Mouse (Mus musculus) myocyte (in vitro differentiated cells): ENCODE measurements at regions not wholly inside any gene's neighbourhood (a gene's known extent, or its start where the extent isn't known, plus 50 kb on each side); places are given as distances from the start of the nearest gene placed in this dataset.
A peak's percentile ranks its signal among the peaks of the same experiment; 100 is the strongest.
"Not testable (repeated sequence)": the region's sequence is repeated elsewhere in the genome, so short reads cannot be mapped to it uniquely, and the experiment has no call there.

Source experiments
- H3K27me3 ChIP-seq: one replicate; pipeline ENCODE4 v1.6.1; 2011; ENCODE audit not compliant: control insufficient read depth, insufficient read depth, insufficient read length
- H3K36me3 ChIP-seq: one replicate; pipeline ENCODE4 v1.6.1; 2011; ENCODE audit not compliant: control insufficient read depth, insufficient read depth
- H3K4me2 ChIP-seq: one replicate; pipeline ENCODE4 v1.6.1; 2011; ENCODE audit warnings: low read depth, control low read depth
- H3K4me3 ChIP-seq: one replicate; pipeline ENCODE4 v1.5.1; 2011; ENCODE audit warnings: mild to moderate bottlenecking, control low read depth, moderate library complexity
- H3K79me2 ChIP-seq: one replicate; pipeline ENCODE4 v1.6.1; 2011; ENCODE audit not compliant: control insufficient read depth, insufficient read depth
- H3ac ChIP-seq: one replicate; pipeline ENCODE4 v1.6.1; 2011; ENCODE audit not compliant: control insufficient read depth, insufficient read length
- CEBPB ChIP-seq: IDR thresholded peaks from 2 replicates; pipeline ENCODE4 v1.6.1; 2011; ENCODE audit warnings: mild to moderate bottlenecking, moderate library complexity; ENCODE audit not compliant: poor library complexity, insufficient read depth, severe bottlenecking
- E2F4 ChIP-seq: IDR thresholded peaks from one replicate; pipeline ENCODE4 v1.6.1; 2011; ENCODE audit warnings: mild to moderate bottlenecking, control low read depth, moderate library complexity; ENCODE audit not compliant: insufficient read depth
- MAX ChIP-seq: IDR thresholded peaks from one replicate; pipeline ENCODE4 v1.6.1; 2011; ENCODE audit warnings: low read depth, mild to moderate bottlenecking, control low read depth
- MYOD1 ChIP-seq, 3 experiments: IDR thresholded peaks; one replicate each; pipeline ENCODE4 v1.6.1; 2011; ENCODE audit warnings: control low read depth in 2 of 3, low read depth in 2 of 3, mild to moderate bottlenecking in 2 of 3, moderate library complexity in 1 of 3; ENCODE audit not compliant: insufficient read length in 2 of 3, control insufficient read depth in 1 of 3
- MYOG ChIP-seq, 3 experiments: IDR thresholded peaks; one replicate each; pipeline ENCODE4 v1.6.1; 2011; ENCODE audit warnings: control low read depth in 2 of 3, low read depth in 2 of 3, mild to moderate bottlenecking in 2 of 3; ENCODE audit not compliant: insufficient read length in 2 of 3, control insufficient read depth in 1 of 3, insufficient read depth in 1 of 3
- POLR2A ChIP-seq: IDR thresholded peaks from one replicate; pipeline ENCODE4 v1.6.1; 2011; ENCODE audit warnings: low read depth, mild to moderate bottlenecking, control low read depth, moderate library complexity; ENCODE audit not compliant: insufficient read length
- POLR2AphosphoS2 ChIP-seq: IDR thresholded peaks from one replicate; pipeline ENCODE4 v1.6.1; 2011; ENCODE audit warnings: low read depth, control low read depth; ENCODE audit not compliant: insufficient read length
- REST ChIP-seq: IDR thresholded peaks from one replicate; pipeline ENCODE4 v1.6.1; 2011; ENCODE audit warnings: mild to moderate bottlenecking, control low read depth, moderate library complexity; ENCODE audit not compliant: insufficient read depth, insufficient read length
- SRF ChIP-seq: IDR thresholded peaks from one replicate; pipeline ENCODE4 v1.6.1; 2011; ENCODE audit warnings: low read depth; ENCODE audit not compliant: control insufficient read depth, insufficient read length
- TCF12 ChIP-seq: IDR thresholded peaks from one replicate; pipeline ENCODE4 v1.6.1; 2011; ENCODE audit warnings: mild to moderate bottlenecking, control low read depth; ENCODE audit not compliant: poor library complexity, insufficient read depth, severe bottlenecking
- TCF3 ChIP-seq: IDR thresholded peaks from one replicate; pipeline ENCODE4 v1.6.1; 2011; ENCODE audit warnings: low read depth, control low read depth; ENCODE audit not compliant: insufficient read length
- USF1 ChIP-seq: IDR thresholded peaks from one replicate; pipeline ENCODE4 v1.6.1; 2011; ENCODE audit warnings: low read depth, mild to moderate bottlenecking, control low read depth, moderate library complexity

DNA sequence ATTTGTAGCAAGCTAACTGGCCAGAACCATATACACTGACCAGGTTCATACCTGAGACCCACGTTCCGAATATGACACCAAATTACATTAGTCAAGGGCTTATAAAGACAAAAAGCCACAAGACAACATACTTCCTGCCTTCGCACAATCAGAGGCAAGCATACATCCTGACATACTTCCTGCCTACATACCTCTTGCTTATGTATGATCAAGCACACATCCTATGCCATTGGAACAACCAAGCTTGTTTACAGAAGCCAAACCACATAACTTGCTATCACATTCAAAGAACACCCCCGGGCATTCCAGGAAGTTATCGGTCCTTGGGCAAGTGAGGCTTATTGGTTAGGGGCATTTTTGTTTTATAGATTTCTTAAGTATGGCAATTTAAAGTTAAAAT is 62.9 kb upstream of the AU015836 start:
- Histone ChIP-seq H3K79me2 (no peaks in the 10 kb centered on the region), H3ac (no peak overlapping the region), H3K36me3 (no peaks in the 10 kb centered on the region), H3K4me3 (no peak overlapping the region), H3K4me2 (no peak overlapping the region), H3K27me3 (no peaks in the 10 kb centered on the region)
- TF ChIP-seq TCF12 = no peak
- no peak for TF ChIP-seq USF1
- TF ChIP-seq POLR2A = no peak
- no peak for TF ChIP-seq REST

DNA sequence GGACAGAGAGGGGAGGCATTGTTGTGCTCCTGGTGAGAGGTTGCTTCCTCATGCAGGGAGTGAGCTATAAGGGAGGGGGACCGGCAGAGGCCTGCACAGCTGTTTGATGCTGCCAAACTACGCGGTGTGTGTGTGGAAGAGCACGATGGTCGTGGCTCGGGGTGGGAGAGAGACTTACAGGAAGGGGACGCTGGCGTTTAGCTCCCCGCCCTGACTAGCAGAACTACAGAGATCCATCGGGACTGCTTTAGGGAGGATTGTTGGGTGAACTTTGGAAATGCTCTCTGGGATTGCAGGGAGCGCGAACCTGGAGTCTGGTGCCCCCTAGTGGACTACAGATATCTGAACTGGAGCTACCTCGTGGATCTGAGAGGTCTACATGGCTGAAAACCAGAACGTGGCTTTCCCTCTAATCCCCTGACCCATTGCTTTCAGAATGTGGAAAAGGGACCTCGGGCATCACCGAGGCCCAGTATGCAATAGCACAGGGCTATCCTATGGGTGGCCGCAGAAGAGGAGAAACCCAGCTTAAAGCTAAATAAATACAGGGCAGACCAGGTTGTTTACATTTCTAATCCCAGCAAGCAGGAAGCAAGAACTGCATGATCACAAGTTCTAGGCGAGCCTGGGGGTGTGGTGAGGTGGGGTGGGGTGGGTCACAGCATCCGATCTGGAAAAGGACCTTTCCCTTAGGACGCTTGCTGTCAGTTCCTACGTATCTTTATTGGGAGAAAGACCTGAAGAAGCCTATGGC is 57.2 kb upstream of the AU015836 start:
- no peak for TF ChIP-seq POLR2AphosphoS2
- TF ChIP-seq CEBPB = no peak
- no peak for TF ChIP-seq MYOD1 (IDR thresholded peaks at IDR 0.05; ENCODE audit: control insufficient read depth in 1 of 3, insufficient read length in 2 of 3, low read depth in 2 of 3)
- no peak for TF ChIP-seq REST
- no peak for TF ChIP-seq TCF3
- TF ChIP-seq MAX = no peak
- TF ChIP-seq E2F4 = no peak
- no peak for TF ChIP-seq SRF
- TF ChIP-seq TCF12 = no peak
- TF ChIP-seq POLR2A = no peak
- Histone ChIP-seq H3K4me3 (no peak overlapping the region), H3K4me2 (peak overlapping the region; percentile 51), H3K79me2 (no peaks in the 10 kb centered on the region), H3ac (no peak overlapping the region), H3K27me3 (no peaks in the 10 kb centered on the region), H3K36me3 (no peaks in the 10 kb centered on the region)

DNA sequence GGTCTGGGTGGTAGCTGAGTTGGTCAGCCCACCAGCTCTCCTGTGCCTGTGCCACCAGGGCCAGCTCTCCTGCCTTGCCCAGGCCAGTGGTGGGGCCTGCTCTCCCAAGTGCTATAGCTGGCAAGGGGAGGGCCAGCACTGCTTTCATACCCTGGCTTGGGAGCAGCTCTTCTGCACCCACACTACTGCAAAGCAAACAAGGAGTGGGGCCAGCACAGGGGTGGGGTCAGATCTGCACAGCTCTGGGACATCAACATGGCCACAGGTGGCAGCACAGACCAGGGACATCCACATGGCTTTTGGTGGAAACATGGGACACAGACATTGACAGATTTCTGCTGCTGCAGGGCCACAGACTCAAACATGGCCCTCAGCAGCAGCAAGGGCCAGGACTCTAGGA is 52.9 kb upstream of the AU015836 start:
- H3K4me3 ChIP-seq = no peak overlapping the region
- no peak overlapping the region for H3K4me2 ChIP-seq
- no peaks in the 10 kb centered on the region for H3K36me3 ChIP-seq
- TF ChIP-seq POLR2AphosphoS2 = no peak
- no peak for TF ChIP-seq E2F4
- no peak for TF ChIP-seq TCF3
- no peak for TF ChIP-seq USF1
- no peak for TF ChIP-seq MYOG (IDR thresholded peaks at IDR 0.05; ENCODE audit: control insufficient read depth in 1 of 3, insufficient read depth in 1 of 3, insufficient read length in 2 of 3, low read depth in 2 of 3)
- TF ChIP-seq TCF12 = no peak
- TF ChIP-seq POLR2A = no peak
- no peak for TF ChIP-seq MYOD1 (IDR thresholded peaks at IDR 0.05; ENCODE audit: control insufficient read depth in 1 of 3, insufficient read length in 2 of 3, low read depth in 2 of 3)
- no peaks in the 10 kb centered on the region for H3K27me3 ChIP-seq
- no peaks in the 10 kb centered on the region for H3K79me2 ChIP-seq
- H3ac ChIP-seq = no peak overlapping the region

DNA sequence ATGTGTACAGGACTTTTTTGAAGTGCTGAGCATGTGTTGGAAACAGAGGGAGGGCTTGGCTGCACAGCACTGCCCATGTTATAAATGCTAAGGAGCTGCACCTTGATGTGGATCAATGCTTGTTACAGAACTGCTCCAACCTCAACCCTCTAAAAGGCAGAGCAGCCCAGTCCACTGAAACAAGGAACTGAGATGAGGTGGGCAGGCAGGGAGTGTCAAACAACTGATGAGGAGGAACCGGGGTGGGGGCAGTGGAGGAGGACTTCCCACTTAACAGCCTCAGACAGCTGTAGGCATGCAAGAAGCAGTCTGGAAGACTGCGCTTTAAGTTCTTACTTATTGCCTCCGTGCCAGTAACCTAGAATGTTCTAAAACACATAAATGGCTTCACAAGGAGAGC is 51.1 kb upstream of the AU015836 start:
- H3K4me2 ChIP-seq, H3K79me2 ChIP-seq, H3K27me3 ChIP-seq, H3K36me3 ChIP-seq, H3K4me3 ChIP-seq, H3ac ChIP-seq: not testable (repeated sequence)
